Comparison of ENCODE assay signal across 27 mouse cellular contexts in genomic region chr5:141873751-141874150, GRCm38 (mm10).
DNase-seq lines count a peak whose midpoint lies in the region; ATAC-seq and TF ChIP-seq lines count a peak whose summit lies in the region.
"Had no signal": no experiment of that assay in that cellular context is flagged by ENCODE, and none has a peak within 500 bp of the region (broad histone marks: within the 10 kb centered on the region; RNA-seq: fewer than 3 reads in every experiment).

No protein-coding gene starts in this region.

- H3K9me3 ChIP-seq in liver, postnatal 0 days (ENCODE audit: low read length), result no peaks in the 10 kb centered on the region
- no peaks in the 10 kb centered on the region for H3K9me3 ChIP-seq in liver, embryonic 11.5 days (ENCODE audit: control insufficient read depth, low read length)
- no peaks in the 10 kb centered on the region for H3K9me3 ChIP-seq in E14TG2a.4 (ENCODE audit: low read length)
- H3K9me3 ChIP-seq: embryonic facial prominence, embryonic 13.5 days; forebrain, embryonic 10.5 days; midbrain, embryonic 10.5 days; neural tube, embryonic 12.5 days had no signal

- H3K27me3 ChIP-seq in liver, postnatal 0 days (ENCODE audit: insufficient read depth, low read length), result no peaks in the 10 kb centered on the region
- no peaks in the 10 kb centered on the region for H3K27me3 ChIP-seq in liver, embryonic 11.5 days (replicated peaks; ENCODE audit: control insufficient read depth, insufficient read depth, low read length)
- no peaks in the 10 kb centered on the region for H3K27me3 ChIP-seq in E14TG2a.4 (ENCODE audit: insufficient read depth, low read length)
- H3K27me3 ChIP-seq: embryonic facial prominence, embryonic 13.5 days; heart, embryonic 13.5 days; limb, embryonic 13.5 days; liver, embryonic 12.5 days; neural tube, embryonic 12.5 days had no signal

- no peak overlapping the region for H3K27ac ChIP-seq in liver, postnatal 0 days (ENCODE audit: low read depth)
- H3K27ac ChIP-seq in liver, embryonic 11.5 days (ENCODE audit: low read depth, low read length), result no peak overlapping the region
- H3K27ac ChIP-seq: embryonic facial prominence, embryonic 13.5 days; forebrain, embryonic 10.5 days; heart, adult 2 months; heart, embryonic 13.5 days; hindbrain, embryonic 14.5 days; limb, embryonic 13.5 days; liver, embryonic 12.5 days; midbrain, embryonic 10.5 days; neural tube, embryonic 12.5 days had no signal

- no peak for DNase-seq in liver, postnatal 0 days
- no peak for DNase-seq in liver, embryonic 11.5 days (ENCODE audit: low spot score)
- DNase-seq in ES-CJ7 (ENCODE audit: low read depth, low spot score), result peak; percentile 29
- DNase-seq in ZHBTc4 (ENCODE audit: low read depth, low spot score), result peak; percentile 59
- DNase-seq in testis, postnatal 14 days (ENCODE audit: low spot score), result no peak
- DNase-seq in kidney, adult 9 months, result no peak
- DNase-seq: adrenal gland, postnatal 14 days; cerebellum, adult 18-20 months; heart, adult 2 months; heart, postnatal 10 days; kidney, adult 8-10 months; kidney, postnatal 14 days; lung, adult 18-20 months; lung, postnatal 14 days; right cerebral cortex, postnatal 4 days had no signal

- 84% methylated on average over 11 of the region's 11 CpGs for WGBS in liver, postnatal 0 days (ENCODE audit: insufficient replicate concordance)
- WGBS in liver, embryonic 11.5 days, result 91% methylated on average over 11 of the region's 11 CpGs

- TF ChIP-seq CTCF in liver, postnatal 0 days (IDR thresholded peaks at IDR 0.05; ENCODE audit: low read depth), result 0 out of 2 replicates have a peak, but pooled peaks have one; percentile 15
- TF ChIP-seq CTCF in E14TG2a.4 (conservative IDR thresholded peaks at IDR 0.05; ENCODE audit: low read length), result peak; percentile 29; the same call in 1 of the 2 replicates

- no peak for ATAC-seq in liver, postnatal 0 days
- ATAC-seq in liver, embryonic 11.5 days (replicated peaks; ENCODE audit: low FRiP score), result no peak
- ATAC-seq: forebrain, embryonic 16.5 days; liver, embryonic 12.5 days; midbrain, embryonic 16.5 days had no signal

- H3K36me3 ChIP-seq in liver, postnatal 0 days (replicated peaks; ENCODE audit: insufficient read depth, low read length), result no peaks in the 10 kb centered on the region
- no peaks in the 10 kb centered on the region for H3K36me3 ChIP-seq in liver, embryonic 11.5 days (ENCODE audit: control insufficient read depth, insufficient read depth, low read length)
- H3K36me3 ChIP-seq in E14TG2a.4 (ENCODE audit: insufficient read depth, low read length), result no peaks in the 10 kb centered on the region
- H3K36me3 ChIP-seq: embryonic facial prominence, embryonic 13.5 days; forebrain, embryonic 10.5 days; heart, embryonic 13.5 days; limb, embryonic 13.5 days; liver, embryonic 12.5 days; midbrain, embryonic 10.5 days; neural tube, embryonic 12.5 days had no signal

- no peak overlapping the region for H3K4me2 ChIP-seq in liver, postnatal 0 days (ENCODE audit: low read depth, low read length)
- H3K4me2 ChIP-seq in liver, embryonic 11.5 days, result no peak overlapping the region
- H3K4me2 ChIP-seq: embryonic facial prominence, embryonic 13.5 days; heart, embryonic 13.5 days; hindbrain, embryonic 14.5 days; limb, embryonic 13.5 days; liver, embryonic 12.5 days; neural tube, embryonic 12.5 days had no signal

- H3K9ac ChIP-seq in liver, postnatal 0 days (replicated peaks), result no peak overlapping the region
- H3K9ac ChIP-seq in liver, embryonic 11.5 days (ENCODE audit: low read depth, low read length), result no peak overlapping the region
- H3K9ac ChIP-seq: embryonic facial prominence, embryonic 13.5 days; heart, embryonic 13.5 days; hindbrain, embryonic 14.5 days; limb, embryonic 13.5 days; liver, embryonic 12.5 days; neural tube, embryonic 12.5 days had no signal

- H3K4me3 ChIP-seq in liver, postnatal 0 days (ENCODE audit: low read depth, low read length), result no peak overlapping the region
- no peak overlapping the region for H3K4me3 ChIP-seq in liver, embryonic 11.5 days (ENCODE audit: low read depth, low read length)
- no peak overlapping the region for H3K4me3 ChIP-seq in E14TG2a.4 (replicated peaks; ENCODE audit: low read length)
- H3K4me3 ChIP-seq: embryonic facial prominence, embryonic 13.5 days; forebrain, embryonic 10.5 days; heart, adult 2 months; heart, embryonic 13.5 days; limb, embryonic 13.5 days; liver, embryonic 12.5 days; midbrain, embryonic 10.5 days; myocyte; neural tube, embryonic 12.5 days had no signal

- no peaks in the 10 kb centered on the region for H3K4me1 ChIP-seq in liver, postnatal 0 days (ENCODE audit: insufficient read depth)
- no peaks in the 10 kb centered on the region for H3K4me1 ChIP-seq in liver, embryonic 11.5 days (replicated peaks; ENCODE audit: control insufficient read depth, insufficient read depth, low read length)
- H3K4me1 ChIP-seq in E14TG2a.4 (replicated peaks; ENCODE audit: low read depth, low read length), result no peaks in the 10 kb centered on the region
- H3K4me1 ChIP-seq: embryonic facial prominence, embryonic 13.5 days; forebrain, embryonic 10.5 days; heart, embryonic 13.5 days; limb, embryonic 13.5 days; liver, embryonic 12.5 days; midbrain, embryonic 10.5 days; neural tube, embryonic 12.5 days had no signal

- no peak for TF ChIP-seq EP300 in liver, postnatal 0 days (IDR thresholded peaks at IDR 0.05; ENCODE audit: low read depth)

Comparison
In these comparisons a context has a peak if more than half of its experiments do, and no peak if none do; other contexts are left out.
1. DNase-seq: peak in ES-CJ7 (single experiment) and ZHBTc4 (single experiment); none in liver, postnatal 0 days (single experiment), liver, embryonic 11.5 days (single experiment), testis, postnatal 14 days (single experiment) and kidney, adult 9 months (single experiment).